Comparison of ENCODE assay signal across 10 mouse cellular contexts in genomic region chr3:55793842-55794575, GRCm38 (mm10). TPM values are rescaled to one million over a fixed set of nuclear protein-coding genes. Genes with fewer than 3 reads are reported as not detected.
DNase-seq lines count a peak whose midpoint lies in the region; ATAC-seq and TF ChIP-seq lines count a peak whose summit lies in the region.
"Had no signal": no experiment of that assay in that cellular context is flagged by ENCODE, and none has a peak within 500 bp of the region (broad histone marks: within the 10 kb centered on the region; RNA-seq: fewer than 3 reads in every experiment).

No protein-coding gene starts in this region.

- peaks cover 3% of the 10 kb centered on the region; the same call in 1 of the 2 replicates for H3K4me1 ChIP-seq in kidney, embryonic 16.5 days (ENCODE audit: insufficient read depth, low read length)
- no peaks in the 10 kb centered on the region for H3K4me1 ChIP-seq in liver, postnatal 0 days (ENCODE audit: insufficient read depth)

- no peak overlapping the region for H3K27ac ChIP-seq in kidney, embryonic 16.5 days (ENCODE audit: low read length)
- no peak overlapping the region for H3K27ac ChIP-seq in liver, postnatal 0 days (ENCODE audit: low read depth)

- H3K4me3 ChIP-seq in kidney, embryonic 16.5 days (ENCODE audit: low read length), result no peak overlapping the region
- no peak overlapping the region for H3K4me3 ChIP-seq in liver, postnatal 0 days (ENCODE audit: low read depth, low read length)

- H3K9ac ChIP-seq in kidney, embryonic 16.5 days (replicated peaks; ENCODE audit: low read length), result no peak overlapping the region
- no peak overlapping the region for H3K9ac ChIP-seq in liver, postnatal 0 days (replicated peaks)

- intact Hi-C loops in left cerebral cortex, postnatal 25 days (cut with DNase I), result no loop called here

- H3K27me3 ChIP-seq in kidney, embryonic 16.5 days (ENCODE audit: insufficient read depth, low read length), result peaks cover 3% of the 10 kb centered on the region; the same call in 1 of the 2 replicates
- no peaks in the 10 kb centered on the region for H3K27me3 ChIP-seq in liver, postnatal 0 days (ENCODE audit: insufficient read depth, low read length)
- H3K27me3 ChIP-seq: CH12.LX had no signal

- H3K4me2 ChIP-seq in kidney, embryonic 16.5 days (replicated peaks; ENCODE audit: low read depth, low read length), result no peak overlapping the region
- H3K4me2 ChIP-seq in liver, postnatal 0 days (ENCODE audit: low read depth, low read length), result no peak overlapping the region

- no peak; the same call in 1 of the 2 replicates for ATAC-seq in kidney, embryonic 16.5 days (ENCODE audit: low FRiP score, low TSS enrichment)
- ATAC-seq in liver, postnatal 0 days, result no peak

- no peaks in the 10 kb centered on the region for H3K9me3 ChIP-seq in kidney, embryonic 16.5 days (ENCODE audit: low read length)
- H3K9me3 ChIP-seq in liver, postnatal 0 days (ENCODE audit: low read length), result no peaks in the 10 kb centered on the region

- no peak for TF ChIP-seq CTCF in liver, postnatal 0 days (IDR thresholded peaks at IDR 0.05; ENCODE audit: low read depth)

- no peak for TF ChIP-seq EP300 in liver, postnatal 0 days (IDR thresholded peaks at IDR 0.05; ENCODE audit: low read depth)

- H3K36me3 ChIP-seq in kidney, embryonic 16.5 days (ENCODE audit: insufficient read depth, low read length), result no peaks in the 10 kb centered on the region
- H3K36me3 ChIP-seq in liver, postnatal 0 days (replicated peaks; ENCODE audit: insufficient read depth, low read length), result no peaks in the 10 kb centered on the region

- DNase-seq in kidney, adult 18-20 months, result peak; percentile 43
- peak; percentile 92 for DNase-seq in adrenal gland, postnatal 25 days
- DNase-seq in heart, adult 18-20 months, result peak; percentile 79 to 89
- peak; percentile 35 to 72 for DNase-seq in kidney, postnatal 36 days
- DNase-seq in retina, embryonic 14.5 days (ENCODE audit: low spot score), result peak; percentile 28
- DNase-seq in liver, postnatal 0 days, result no peak
- no peak for DNase-seq in left cerebral cortex, postnatal 25 days (ENCODE audit: low spot score in 2 of 2)

- 46% methylated on average over 7 of the region's 7 CpGs for WGBS in kidney, embryonic 16.5 days
- 54% methylated on average over 7 of the region's 7 CpGs for WGBS in liver, postnatal 0 days (ENCODE audit: insufficient replicate concordance)

RNA-seq across cellular contexts. Expression of gene Mab21l1, which starts 11.7 kb away (rescaled TPM):
- polyA plus RNA-seq in kidney, embryonic 16.5 days (2015; fragmentation: Nextera tagmentation; extraction: Ambion mirVana), result 0.37 TPM in 2 replicates
- total RNA-seq in adrenal gland, postnatal 25 days (2021), result 1.6 and 1.9 TPM in 2 replicates
- total RNA-seq in heart, adult 18-20 months (2021), result under 1 TPM in 1 of 2 experiments, not detected in 1; 0.10 TPM
- polyA plus RNA-seq in liver, postnatal 0 days (2015; fragmentation: Nextera tagmentation; extraction: Ambion mirVana), result not detected in 2 replicates
- total RNA-seq in left cerebral cortex, postnatal 25 days (2021), result 1 to 10 TPM; 1.1 to 1.8 TPM
- total RNA-seq: CH12.LX; common myeloid progenitor, adult 5-6 weeks had no signal

Comparison
In these comparisons a context has a peak if more than half of its experiments do, and no peak if none do; other contexts are left out.
1. DNase-seq: peak in kidney, adult 18-20 months (single experiment), adrenal gland, postnatal 25 days (single experiment), heart, adult 18-20 months (2 of 2), kidney, postnatal 36 days (2 of 2) and retina, embryonic 14.5 days (single experiment); none in liver, postnatal 0 days (single experiment) and left cerebral cortex, postnatal 25 days (0 of 2).